Mouse (Mus musculus): Measurements from ENCODE around the gene Gm21719.
"Not testable (repeated sequence)": the region's sequence is repeated elsewhere in the genome, so short reads cannot be mapped to it uniquely, and the experiment has no call there.

The Gm21719 gene

GRCm38 (mm10) chrY:6682772-6683171, at the start of gene Gm21719:
Gm21719 (minus strand) TSS chrY:6682872.
- not testable (repeated sequence) for DNase-seq (ENCODE audit: low read depth, low spot score)

Measured in 3T3-L1 (cell line).